Mouse (Mus musculus): ENCODE measurements around the gene Ndufa11. TPM values are rescaled to one million over a fixed set of nuclear protein-coding genes. Genes with fewer than 3 reads are reported as not detected.

The Ndufa11 gene
- polyA plus RNA-seq, 1 experiment from 2014 or later, result 678 TPM

- peaks cover 89% of the 10 kb centered on the region for H3K27me3 ChIP-seq (ENCODE audit: control insufficient read depth, insufficient read depth, low read length)
- 14% methylated on average over 36 of the region's 36 CpGs for WGBS
- H3K27ac ChIP-seq, result no peak overlapping the region
- H3K4me3 ChIP-seq (replicated peaks; ENCODE audit: low read length), result no peak overlapping the region
- H3K4me1 ChIP-seq (replicated peaks; ENCODE audit: control insufficient read depth, insufficient read depth, low read length), result peaks cover 8% of the 10 kb centered on the region; the same call in 1 of the 2 replicates
- no peaks in the 10 kb centered on the region for H3K9me3 ChIP-seq (ENCODE audit: control insufficient read depth, low read length)
- ATAC-seq (ENCODE audit: low FRiP score) (no peak), DNase-seq (ENCODE audit: low spot score) (no peak)
- H3K4me2 ChIP-seq (replicated peaks), result no peak overlapping the region
- H3K9ac ChIP-seq, result no peak overlapping the region
- H3K36me3 ChIP-seq (replicated peaks; ENCODE audit: control insufficient read depth, insufficient read depth), result no peaks in the 10 kb centered on the region
These were observed 37.0 kb downstream of the Ndufa11 start for GRCm38 (mm10) chr17:56754271-56755185.

- Histone ChIP-seq H3K27ac (no peak overlapping the region), H3K9me3 (ENCODE audit: control insufficient read depth, low read length) (no peaks in the 10 kb centered on the region), H3K4me2 (replicated peaks) (peak overlapping the region; percentile 74), H3K9ac (peak overlapping the region; percentile 44), H3K27me3 (ENCODE audit: control insufficient read depth, insufficient read depth, low read length) (peaks cover 80% of the 10 kb centered on the region), H3K4me3 (replicated peaks; ENCODE audit: low read length) (peak overlapping the region; percentile 37), H3K36me3 (replicated peaks; ENCODE audit: control insufficient read depth, insufficient read depth) (no peaks in the 10 kb centered on the region), H3K4me1 (replicated peaks; ENCODE audit: control insufficient read depth, insufficient read depth, low read length) (peaks cover 8% of the 10 kb centered on the region; the same call in 1 of the 2 replicates)
- ATAC-seq (ENCODE audit: low FRiP score), result no peak
- no peak for DNase-seq (ENCODE audit: low spot score)
- 1% methylated on average over 51 of the region's 51 CpGs for WGBS
These were observed 39.3 kb downstream of the Ndufa11 start for GRCm38 (mm10) chr17:56756703-56757399.

- H3K4me1 ChIP-seq (replicated peaks; ENCODE audit: control insufficient read depth, insufficient read depth, low read length), result peaks cover 12% of the 10 kb centered on the region; the same call in 1 of the 2 replicates
- H3K4me2 ChIP-seq (replicated peaks), result peak within 1 kb of the TSS; percentile 74
- peaks cover 72% of the 10 kb centered on the region for H3K27me3 ChIP-seq (ENCODE audit: control insufficient read depth, insufficient read depth, low read length)
- peak within 1 kb of the TSS; percentile 37 for H3K4me3 ChIP-seq (replicated peaks; ENCODE audit: low read length)
- no peak for ATAC-seq (ENCODE audit: low FRiP score)
- H3K9me3 ChIP-seq (ENCODE audit: control insufficient read depth, low read length), result no peaks in the 10 kb centered on the region
- under 1% methylated on average over 47 of the region's 48 CpGs for WGBS
- H3K27ac ChIP-seq, result no peak within 1 kb of the TSS
- H3K36me3 ChIP-seq (replicated peaks; ENCODE audit: control insufficient read depth, insufficient read depth), result no peaks in the 10 kb centered on the region
- peak within 1 kb of the TSS; percentile 44 for H3K9ac ChIP-seq
- DNase-seq (ENCODE audit: low spot score), result peak; percentile 68
These were observed 40.0 kb downstream of the Ndufa11 start, which contains the start of gene Nrtn for GRCm38 (mm10) chr17:56757416-56758123. Gene Nrtn (minus strand): TSS chr17:56757530.

GRCm38 (mm10) chr17:56758132-56758531 lies 40.6 kb downstream of the Ndufa11 start:
- Histone ChIP-seq H3K36me3 (replicated peaks; ENCODE audit: control insufficient read depth, insufficient read depth) (no peaks in the 10 kb centered on the region), H3K9me3 (ENCODE audit: control insufficient read depth, low read length) (no peaks in the 10 kb centered on the region), H3K4me2 (replicated peaks) (peak overlapping the region; percentile 74; the same call in 1 of the 2 replicates), H3K27ac (no peak overlapping the region), H3K4me1 (replicated peaks; ENCODE audit: control insufficient read depth, insufficient read depth, low read length) (peaks cover 14% of the 10 kb centered on the region; the same call in 1 of the 2 replicates), H3K4me3 (replicated peaks; ENCODE audit: low read length) (peak overlapping the region; percentile 37; the same call in 1 of the 2 replicates), H3K9ac (no peak overlapping the region), H3K27me3 (ENCODE audit: control insufficient read depth, insufficient read depth, low read length) (peaks cover 67% of the 10 kb centered on the region)
- peak; percentile 34 for DNase-seq (ENCODE audit: low spot score)
- ATAC-seq (ENCODE audit: low FRiP score), result no peak
- WGBS, result 3% methylated on average over 12 of the region's 12 CpGs

- H3K9me3 ChIP-seq (ENCODE audit: control insufficient read depth, low read length), result no peaks in the 10 kb centered on the region
- WGBS, result 49% methylated on average over 7 of the region's 7 CpGs
- H3K27ac ChIP-seq, result no peak overlapping the region
- no peak overlapping the region for H3K4me2 ChIP-seq (replicated peaks)
- peaks cover 19% of the 10 kb centered on the region; the same call in 1 of the 2 replicates for H3K4me1 ChIP-seq (replicated peaks; ENCODE audit: control insufficient read depth, insufficient read depth, low read length)
- DNase-seq (ENCODE audit: low spot score), result no peak
- H3K36me3 ChIP-seq (replicated peaks; ENCODE audit: control insufficient read depth, insufficient read depth), result no peaks in the 10 kb centered on the region
- no peak overlapping the region for H3K4me3 ChIP-seq (replicated peaks; ENCODE audit: low read length)
- no peak for ATAC-seq (ENCODE audit: low FRiP score)
- no peak overlapping the region for H3K9ac ChIP-seq
- H3K27me3 ChIP-seq (ENCODE audit: control insufficient read depth, insufficient read depth, low read length), result peaks cover 56% of the 10 kb centered on the region
These were observed 41.7 kb downstream of the Ndufa11 start for GRCm38 (mm10) chr17:56759261-56759660.

GRCm38 (mm10) chr17:56761077-56761476 lies 43.5 kb downstream of the Ndufa11 start:
- H3K4me1 ChIP-seq (replicated peaks; ENCODE audit: control insufficient read depth, insufficient read depth, low read length), result peaks cover 24% of the 10 kb centered on the region
- H3K9me3 ChIP-seq (ENCODE audit: control insufficient read depth, low read length), result no peaks in the 10 kb centered on the region
- no peak overlapping the region for H3K4me3 ChIP-seq (replicated peaks; ENCODE audit: low read length)
- no peaks in the 10 kb centered on the region for H3K36me3 ChIP-seq (replicated peaks; ENCODE audit: control insufficient read depth, insufficient read depth)
- ATAC-seq (ENCODE audit: low FRiP score) (no peak), DNase-seq (ENCODE audit: low spot score) (no peak)
- peaks cover 37% of the 10 kb centered on the region for H3K27me3 ChIP-seq (ENCODE audit: control insufficient read depth, insufficient read depth, low read length)
- 69% methylated on average over 3 of the region's 3 CpGs for WGBS
- H3K4me2 ChIP-seq (replicated peaks), result no peak overlapping the region
- H3K9ac ChIP-seq, result no peak overlapping the region
- H3K27ac ChIP-seq, result no peak overlapping the region

GRCm38 (mm10) chr17:56761991-56762410 lies 44.4 kb downstream of the Ndufa11 start:
- ATAC-seq (ENCODE audit: low FRiP score), result peak; percentile 59
- 2% methylated on average over 25 of the region's 28 CpGs for WGBS
- H3K36me3 ChIP-seq (replicated peaks; ENCODE audit: control insufficient read depth, insufficient read depth), result peaks cover 6% of the 10 kb centered on the region
- peak; percentile 92 for DNase-seq (ENCODE audit: low spot score)
- peak overlapping the region; percentile 42 for H3K4me3 ChIP-seq (replicated peaks; ENCODE audit: low read length)
- peaks cover 28% of the 10 kb centered on the region for H3K27me3 ChIP-seq (ENCODE audit: control insufficient read depth, insufficient read depth, low read length)
- peak overlapping the region; percentile 63 for H3K9ac ChIP-seq
- peak overlapping the region; percentile 66 for H3K4me2 ChIP-seq (replicated peaks)
- H3K9me3 ChIP-seq (ENCODE audit: control insufficient read depth, low read length), result no peaks in the 10 kb centered on the region
- peak overlapping the region; percentile 92 for H3K27ac ChIP-seq
- peaks cover 21% of the 10 kb centered on the region for H3K4me1 ChIP-seq (replicated peaks; ENCODE audit: control insufficient read depth, insufficient read depth, low read length)

- ATAC-seq (ENCODE audit: low FRiP score) (no peak), DNase-seq (ENCODE audit: low spot score) (peak; percentile 78)
- peak overlapping the region; percentile 42; the same call in 1 of the 2 replicates for H3K4me3 ChIP-seq (replicated peaks; ENCODE audit: low read length)
- H3K4me2 ChIP-seq (replicated peaks), result peak overlapping the region; percentile 66
- H3K9ac ChIP-seq, result peak overlapping the region; percentile 63
- WGBS, result 47% methylated on average over 27 of the region's 27 CpGs
- peaks cover 18% of the 10 kb centered on the region for H3K27me3 ChIP-seq (ENCODE audit: control insufficient read depth, insufficient read depth, low read length)
- H3K4me1 ChIP-seq (replicated peaks; ENCODE audit: control insufficient read depth, insufficient read depth, low read length), result peaks cover 16% of the 10 kb centered on the region
- peak overlapping the region; percentile 92 for H3K27ac ChIP-seq
- peaks cover 15% of the 10 kb centered on the region for H3K36me3 ChIP-seq (replicated peaks; ENCODE audit: control insufficient read depth, insufficient read depth)
- H3K9me3 ChIP-seq (ENCODE audit: control insufficient read depth, low read length), result no peaks in the 10 kb centered on the region
These were observed 45.5 kb downstream of the Ndufa11 start for GRCm38 (mm10) chr17:56762769-56763731.

All from hindbrain, embryonic 14.5 days (tissue).